Mouse (Mus musculus) brown adipose tissue, adult 24 weeks (tissue): ENCODE measurements around the gene Shroom3. TPM values are rescaled to one million over a fixed set of nuclear protein-coding genes. Genes with fewer than 3 reads are reported as not detected.
"Not testable (repeated sequence)": the region's sequence is repeated elsewhere in the genome, so short reads cannot be mapped to it uniquely, and the experiment has no call there.

ENCODE experiments used
- H3K27ac ChIP-seq: fragments of 200-500 bp; replicated peaks from 2 replicates; pipeline ENCODE4 v1.5.1; 2012; ENCODE audit warnings: low read depth, mild to moderate bottlenecking, low read length
- H3K4me1 ChIP-seq: fragments of 200-500 bp; 2 replicates; pipeline ENCODE4 v1.6.1; 2012; ENCODE audit warnings: low read length, mixed read lengths; ENCODE audit not compliant: control insufficient read depth, insufficient read depth, insufficient read length
- H3K4me3 ChIP-seq: fragments of 200-500 bp; 2 replicates; pipeline ENCODE4 v1.5.1; 2012; ENCODE audit warnings: low read depth, mild to moderate bottlenecking, low read length, moderate library complexity; ENCODE audit not compliant: insufficient read depth
- polyA plus RNA-seq: library from polyadenylated mRNA; stranded (reverse); fragments of >200 nt; gene quantifications from 2 replicates; pipeline ENCODE4 v1.2.4, GENCODE M21; 2012; ENCODE audit not compliant: missing spikeins, insufficient read depth, insufficient read length

The Shroom3 gene
- polyA plus RNA-seq, 1 experiment: 0.59 TPM

GRCm38 (mm10) chr5:92918170-92918569 lies 234.9 kb downstream of the Shroom3 start:
- Histone ChIP-seq H3K27ac (no peak overlapping the region), H3K4me1 (no peaks in the 10 kb centered on the region), H3K4me3 (no peak overlapping the region)

- H3K4me3 ChIP-seq: no peak overlapping the region
- no peaks in the 10 kb centered on the region for H3K4me1 ChIP-seq
- no peak overlapping the region for H3K27ac ChIP-seq
Measured at GRCm38 (mm10) chr5:92918866-92919265, 235.6 kb downstream of the Shroom3 start.

- H3K4me1 ChIP-seq: no peaks in the 10 kb centered on the region
- H3K27ac ChIP-seq: no peak overlapping the region
- H3K4me3 ChIP-seq: no peak overlapping the region
Measured at GRCm38 (mm10) chr5:92919390-92919789, 236.2 kb downstream of the Shroom3 start.

- Histone ChIP-seq H3K4me3 (no peak overlapping the region), H3K4me1 (peaks cover 3% of the 10 kb centered on the region; the same call in 1 of the 2 replicates), H3K27ac (no peak overlapping the region)
Measured at GRCm38 (mm10) chr5:92920984-92921383, 237.7 kb downstream of the Shroom3 start.

GRCm38 (mm10) chr5:92921728-92922127 lies 238.5 kb downstream of the Shroom3 start:
- Histone ChIP-seq H3K4me3 (no peak overlapping the region), H3K4me1 (peaks cover 3% of the 10 kb centered on the region; the same call in 1 of the 2 replicates), H3K27ac (no peak overlapping the region)

GRCm38 (mm10) chr5:92922981-92923380 lies 239.7 kb downstream of the Shroom3 start:
- H3K4me3 ChIP-seq, H3K4me1 ChIP-seq, H3K27ac ChIP-seq: not testable (repeated sequence)

- Histone ChIP-seq H3K4me3 (peak overlapping the region; percentile 31), H3K4me1 (peaks cover 3% of the 10 kb centered on the region; the same call in 1 of the 2 replicates), H3K27ac (no peak overlapping the region)
Measured at GRCm38 (mm10) chr5:92924851-92925477, 241.7 kb downstream of the Shroom3 start.

GRCm38 (mm10) chr5:92927667-92928066 lies 244.4 kb downstream of the Shroom3 start:
- Histone ChIP-seq H3K27ac (no peak overlapping the region), H3K4me1 (peaks cover 10% of the 10 kb centered on the region; the same call in 1 of the 2 replicates), H3K4me3 (no peak overlapping the region)

- Histone ChIP-seq H3K4me3 (no peak overlapping the region), H3K27ac (peak overlapping the region; percentile 28; the same call in 1 of the 2 replicates), H3K4me1 (peaks cover 12% of the 10 kb centered on the region; the same call in 1 of the 2 replicates)
Measured at GRCm38 (mm10) chr5:92930557-92930956, 247.3 kb downstream of the Shroom3 start.

- H3K27ac ChIP-seq: 0 out of 2 replicates have a peak overlapping the region, but pooled peaks have one; percentile 12
- H3K4me3 ChIP-seq: no peak overlapping the region
- peaks cover 12% of the 10 kb centered on the region; the same call in 1 of the 2 replicates for H3K4me1 ChIP-seq
Measured at GRCm38 (mm10) chr5:92931298-92931697, 248.1 kb downstream of the Shroom3 start.

- Histone ChIP-seq H3K4me1 (peaks cover 12% of the 10 kb centered on the region; the same call in 1 of the 2 replicates), H3K4me3 (peak overlapping the region; percentile 22; the same call in 1 of the 2 replicates), H3K27ac (no peak overlapping the region)
Measured at GRCm38 (mm10) chr5:92933010-92933409, 249.8 kb downstream of the Shroom3 start.

GRCm38 (mm10) chr5:92933599-92934217 lies 250.5 kb downstream of the Shroom3 start:
- H3K27ac ChIP-seq: no peak overlapping the region
- peaks cover 12% of the 10 kb centered on the region; the same call in 1 of the 2 replicates for H3K4me1 ChIP-seq
- 0 out of 2 replicates have a peak overlapping the region, but pooled peaks have one; percentile 17 for H3K4me3 ChIP-seq

GRCm38 (mm10) chr5:92934269-92934939 lies 251.2 kb downstream of the Shroom3 start:
- H3K4me3 ChIP-seq: no peak overlapping the region
- H3K4me1 ChIP-seq: peaks cover 12% of the 10 kb centered on the region; the same call in 1 of the 2 replicates
- H3K27ac ChIP-seq: no peak overlapping the region

- H3K27ac ChIP-seq: no peak overlapping the region
- H3K4me3 ChIP-seq: no peak overlapping the region
- peaks cover 8% of the 10 kb centered on the region; the same call in 1 of the 2 replicates for H3K4me1 ChIP-seq
Measured at GRCm38 (mm10) chr5:92935883-92936282, 252.6 kb downstream of the Shroom3 start.

- Histone ChIP-seq H3K4me3 (no peak overlapping the region), H3K27ac (no peak overlapping the region), H3K4me1 (peaks cover 5% of the 10 kb centered on the region; the same call in 1 of the 2 replicates)
Measured at GRCm38 (mm10) chr5:92937701-92938100, 254.5 kb downstream of the Shroom3 start.
